Mouse (Mus musculus) liver, postnatal 0 days (tissue): Measurements from ENCODE around the gene Aire. TPM values are rescaled to one million over a fixed set of nuclear protein-coding genes. Genes with fewer than 3 reads are reported as not detected.

Source experiments
- ATAC-seq: fragments of 200-750 bp; cut with Nextera tagmentation; 2 replicates; pipeline ENCODE4 v1.8.0; 2017; ENCODE audit warnings: mild to moderate bottlenecking, moderate library complexity
- DNase-seq: peaks from one replicate; pipeline ENCODE4 v3.0.0-alpha.2; 2016
- H3K27ac ChIP-seq: fragments of 300-500 bp; sonication (generic); 2 replicates; pipeline ENCODE4 v1.5.1; 2014; ENCODE audit warnings: antibody characterized with exemption, moderate library complexity, mild to moderate bottlenecking, low read depth
- H3K27me3 ChIP-seq: fragments of 300-500 bp; sonication (generic); 2 replicates; pipeline ENCODE4 v1.6.1; 2014; ENCODE audit warnings: low read length, control low read depth, mixed read lengths; ENCODE audit not compliant: insufficient read depth
- H3K36me3 ChIP-seq: fragments of 300-500 bp; sonication (generic); replicated peaks from 2 replicates; pipeline ENCODE4 v1.6.1; 2014; ENCODE audit warnings: mild to moderate bottlenecking, control low read depth, low read length, moderate library complexity, mixed read lengths; ENCODE audit not compliant: insufficient read depth
- H3K4me1 ChIP-seq: fragments of 300-500 bp; sonication (generic); 2 replicates; pipeline ENCODE4 v1.6.1; 2014; ENCODE audit warnings: antibody characterized with exemption, mild to moderate bottlenecking, control low read depth; ENCODE audit not compliant: insufficient read depth
- H3K4me2 ChIP-seq: fragments of 300-500 bp; sonication (generic); 2 replicates; pipeline ENCODE4 v1.6.1; 2014; ENCODE audit warnings: low read depth, mild to moderate bottlenecking, low read length, moderate library complexity, mixed read lengths
- H3K4me3 ChIP-seq: fragments of 300-500 bp; sonication (generic); 2 replicates; pipeline ENCODE4 v1.5.1; 2014; ENCODE audit warnings: low read depth, low read length
- H3K9ac ChIP-seq: fragments of 300-500 bp; sonication (generic); replicated peaks from 2 replicates; pipeline ENCODE4 v1.6.1; 2014; ENCODE audit warnings: mild to moderate bottlenecking, moderate library complexity
- H3K9me3 ChIP-seq: fragments of 300-500 bp; sonication (generic); 2 replicates; pipeline ENCODE4 v1.6.1; 2016; ENCODE audit warnings: mild to moderate bottlenecking, control low read depth, low read length, mixed read lengths
- CTCF ChIP-seq: sonication (generic); IDR thresholded peaks from 2 replicates; pipeline ENCODE4 v1.5.1; 2016; ENCODE audit warnings: antibody characterized with exemption, low read depth
- EP300 ChIP-seq: IDR thresholded peaks from 2 replicates; pipeline ENCODE4 v1.6.1; 2016; ENCODE audit warnings: antibody characterized with exemption, low read depth, mild to moderate bottlenecking
- WGBS: fragments of 180-500 bp; shearing (Covaris S2); extraction: QIAGEN DNeasy Blood & Tissue Kit; methylation state at CpG from one replicate; pipeline ENCODE4 v1.1.7; 2014; ENCODE audit not compliant: insufficient replicate concordance; 5-methylcytosine and 5-hydroxymethylcytosine counted together
- polyA plus RNA-seq: library from polyadenylated mRNA; unstranded; fragments of >200 nt; fragmentation: Nextera tagmentation; extraction: Ambion mirVana; gene quantifications from 2 replicates; pipeline ENCODE4 v1.2.1, GENCODE M21; 2015

Aire gene
- polyA plus RNA-seq, 1 experiment from 2014 or later: not detected

DNA sequence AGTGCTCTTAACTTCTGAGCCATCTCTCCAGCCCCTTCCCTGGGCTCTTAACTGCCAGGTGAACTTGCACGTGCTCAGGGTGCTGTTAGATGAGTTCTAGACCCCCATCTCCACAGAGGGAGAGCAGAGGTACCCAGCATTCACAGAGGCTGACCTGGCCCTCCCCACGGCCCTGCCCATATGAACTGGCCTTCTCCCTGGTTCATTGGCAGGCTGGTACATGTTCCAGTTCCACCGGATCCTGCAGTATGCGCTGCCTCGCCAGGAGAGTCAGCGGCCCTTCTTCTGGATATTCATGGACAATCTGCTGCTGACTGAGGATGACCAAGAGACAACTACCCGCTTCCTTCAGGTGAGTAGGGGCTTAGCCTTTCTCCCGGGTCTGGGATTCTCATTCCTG, 13.6 kb upstream of the Aire start:
- no peaks in the 10 kb centered on the region for H3K4me1 ChIP-seq
- no peak overlapping the region for H3K4me3 ChIP-seq
- H3K9me3 ChIP-seq: no peaks in the 10 kb centered on the region
- DNase-seq: no peak
- no peak for ATAC-seq
- no peaks in the 10 kb centered on the region for H3K27me3 ChIP-seq
- 86% methylated on average over 8 of the region's 8 CpGs for WGBS
- H3K36me3 ChIP-seq: no peaks in the 10 kb centered on the region
- no peak overlapping the region for H3K4me2 ChIP-seq
- TF ChIP-seq EP300 (no peak), CTCF (no peak)
- H3K9ac ChIP-seq: no peak overlapping the region
- no peak overlapping the region for H3K27ac ChIP-seq

DNA sequence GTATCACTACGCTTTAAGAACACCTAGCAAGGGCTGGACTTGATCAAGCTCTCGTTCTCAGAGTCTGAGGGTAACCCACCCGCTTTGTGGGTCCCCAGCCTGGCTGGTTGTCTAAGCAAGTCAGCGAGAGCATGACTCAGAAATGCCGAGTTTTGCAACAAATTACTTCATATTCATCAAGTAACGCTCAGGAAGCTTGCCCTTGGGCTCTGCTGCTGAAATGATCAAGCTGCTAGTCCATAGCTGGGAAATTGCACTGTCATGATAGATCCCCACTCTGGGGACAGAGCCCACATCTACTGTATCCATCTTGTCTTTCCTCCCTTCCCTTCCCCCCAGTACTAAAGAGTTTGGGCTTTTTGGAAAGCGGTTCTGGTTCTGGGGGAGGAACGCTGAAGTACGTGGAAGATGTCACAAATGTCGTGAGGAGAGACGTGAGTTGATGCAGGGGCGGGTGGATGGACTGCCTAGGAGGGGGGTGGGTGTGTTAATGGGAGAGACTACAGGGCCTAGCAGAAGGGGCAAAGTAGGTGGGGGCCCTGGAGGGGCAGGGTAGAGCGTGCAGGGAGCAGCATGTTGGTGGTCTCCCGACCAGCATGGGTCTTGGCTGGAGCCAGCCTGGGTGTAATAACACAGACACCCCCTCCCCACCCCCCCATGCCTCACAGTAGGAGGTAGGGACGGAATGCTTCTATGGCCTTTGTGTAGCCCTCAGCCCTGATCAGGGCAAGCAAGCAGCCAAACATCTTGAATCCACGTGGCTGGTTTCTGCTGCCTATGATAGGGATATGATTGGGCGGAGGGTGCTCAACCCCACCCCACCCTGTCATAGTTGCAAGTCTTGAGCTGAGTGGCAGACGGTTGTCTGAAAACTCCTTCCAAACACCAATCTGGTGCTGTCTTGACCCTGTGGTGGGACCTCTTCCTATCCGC, 11.5 kb upstream of the Aire start:
- ATAC-seq: no peak
- no peak for DNase-seq

DNA sequence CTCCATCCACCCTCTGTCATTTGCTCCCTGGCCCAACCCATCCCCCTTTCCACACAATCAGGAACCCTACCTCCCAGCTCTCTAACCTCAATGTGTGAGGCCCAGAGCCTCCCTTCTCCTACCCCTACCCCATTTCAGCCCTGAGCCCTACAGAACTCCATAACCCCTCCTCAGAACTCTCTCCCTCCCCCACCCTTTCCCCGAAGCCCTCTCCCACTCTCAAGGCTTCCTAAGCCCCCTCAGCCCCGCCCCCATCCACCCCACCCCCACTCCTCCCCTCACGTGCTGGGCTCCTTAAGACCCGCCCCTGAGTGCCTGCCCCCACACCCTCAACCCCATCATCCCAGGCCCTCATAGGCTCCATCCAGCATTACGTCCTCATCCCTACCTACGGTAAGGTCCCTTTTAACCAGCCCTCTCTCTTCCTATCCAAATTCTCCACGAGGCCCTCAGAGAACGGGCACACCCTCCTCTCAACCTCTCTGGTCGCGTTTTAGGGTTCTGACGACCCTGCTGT, 6.2 kb upstream of the Aire start:
- H3K27ac ChIP-seq: no peak overlapping the region
- H3K36me3 ChIP-seq: no peaks in the 10 kb centered on the region
- 48% methylated on average over 10 of the region's 11 CpGs for WGBS
- H3K4me1 ChIP-seq: no peaks in the 10 kb centered on the region
- DNase-seq (no peak), ATAC-seq (no peak)
- H3K9me3 ChIP-seq: no peaks in the 10 kb centered on the region
- no peaks in the 10 kb centered on the region for H3K27me3 ChIP-seq
- H3K4me2 ChIP-seq: no peak overlapping the region
- no peak for TF ChIP-seq CTCF
- no peak for TF ChIP-seq EP300
- no peak overlapping the region for H3K9ac ChIP-seq
- H3K4me3 ChIP-seq: no peak overlapping the region

More for the DNA sequence above, 11.5 kb upstream of the Aire start:
- Histone ChIP-seq H3K4me1 (no peaks in the 10 kb centered on the region), H3K4me3 (no peak overlapping the region), H3K36me3 (no peaks in the 10 kb centered on the region), H3K27me3 (no peaks in the 10 kb centered on the region), H3K27ac (no peak overlapping the region), H3K4me2 (no peak overlapping the region), H3K9me3 (no peaks in the 10 kb centered on the region), H3K9ac (no peak overlapping the region)
- 54% methylated on average over 19 of the region's 19 CpGs for WGBS
- TF ChIP-seq EP300 (no peak), CTCF (no peak)

DNA sequence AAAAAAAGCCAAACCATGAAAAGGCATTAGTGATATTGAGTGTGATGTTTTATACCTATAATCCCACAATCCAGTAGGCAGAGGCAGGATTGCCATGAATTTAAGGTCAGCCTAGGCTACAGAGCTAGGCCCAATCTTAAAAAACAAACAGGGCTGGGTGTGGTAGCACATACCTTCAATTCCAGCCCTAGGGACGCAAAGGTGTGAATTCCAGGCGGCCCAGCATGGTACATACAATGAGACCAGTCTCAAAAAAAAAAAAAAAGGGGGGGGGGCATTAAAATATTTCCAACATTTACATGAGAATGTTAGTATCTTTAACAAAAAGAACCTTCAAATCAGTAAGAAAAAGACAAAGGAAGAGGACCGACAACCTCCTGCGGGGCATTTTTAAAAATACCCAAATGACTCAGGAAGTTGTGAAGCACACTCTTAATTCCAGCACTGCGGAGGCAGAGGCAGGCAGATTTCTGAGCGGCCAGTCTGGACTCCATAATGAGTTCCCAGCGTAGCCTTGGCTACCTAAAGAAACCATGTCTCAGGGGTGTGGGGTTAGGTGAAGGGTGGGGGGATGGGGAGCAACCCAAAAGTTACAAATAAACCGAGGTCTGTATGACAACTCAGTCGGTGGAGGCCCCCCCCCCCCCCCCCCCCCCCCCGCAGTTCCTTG, 4.8 kb upstream of the Aire start:
- H3K27me3 ChIP-seq: 0 out of 2 replicates have a peak, but pooled peaks cover 3% of the 10 kb centered on the region
- H3K27ac ChIP-seq: no peak overlapping the region
- H3K9me3 ChIP-seq: no peaks in the 10 kb centered on the region
- H3K9ac ChIP-seq: no peak overlapping the region
- H3K4me2 ChIP-seq: no peak overlapping the region
- no peak for TF ChIP-seq CTCF
- no peak for TF ChIP-seq EP300
- DNase-seq (no peak), ATAC-seq (no peak)
- H3K4me3 ChIP-seq: no peak overlapping the region
- peaks cover 6% of the 10 kb centered on the region for H3K4me1 ChIP-seq
- H3K36me3 ChIP-seq: no peaks in the 10 kb centered on the region
- WGBS: 70% methylated on average over 9 of the region's 10 CpGs

DNA sequence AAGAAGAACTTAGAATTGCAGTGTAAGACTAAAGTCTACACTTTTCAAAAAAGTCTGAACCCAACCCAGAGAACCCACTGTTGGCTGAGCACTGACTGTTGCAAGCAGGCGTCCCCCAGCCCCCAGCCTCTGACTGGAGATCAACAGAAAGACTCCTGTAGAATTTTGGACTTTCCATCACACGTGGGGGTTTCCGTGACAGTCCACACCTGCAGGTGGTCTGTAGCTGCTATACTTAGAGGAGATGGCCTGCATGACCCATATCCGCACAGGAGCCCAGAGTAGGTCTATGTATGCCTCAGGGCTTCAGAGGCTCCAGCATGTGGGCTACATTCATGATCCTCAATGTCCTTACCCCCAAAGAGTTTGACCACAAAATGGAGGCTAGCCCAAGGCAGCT, 3.0 kb upstream of the Aire start:
- Histone ChIP-seq H3K36me3 (no peaks in the 10 kb centered on the region), H3K27ac (no peak overlapping the region), H3K4me1 (peaks cover 7% of the 10 kb centered on the region), H3K9me3 (no peaks in the 10 kb centered on the region), H3K4me3 (no peak overlapping the region), H3K9ac (no peak overlapping the region), H3K27me3 (0 out of 2 replicates have a peak, but pooled peaks cover 8% of the 10 kb centered on the region), H3K4me2 (no peak overlapping the region)
- ATAC-seq (no peak), DNase-seq (no peak)
- WGBS: 76% methylated on average over 4 of the region's 4 CpGs
- TF ChIP-seq CTCF: no peak
- no peak for TF ChIP-seq EP300

GRCm38 (mm10) chr10:78044531-78044930, 1.1 kb upstream of the Aire start:
- H3K4me3 ChIP-seq: no peak overlapping the region
- no peak overlapping the region for H3K9ac ChIP-seq
- DNase-seq (no peak), ATAC-seq (no peak)
- 48% methylated on average over 1 of the region's 1 CpGs for WGBS
- H3K27ac ChIP-seq: no peak overlapping the region
- no peaks in the 10 kb centered on the region for H3K36me3 ChIP-seq
- no peak overlapping the region for H3K4me2 ChIP-seq
- H3K4me1 ChIP-seq: peaks cover 7% of the 10 kb centered on the region
- 0 out of 2 replicates have a peak, but pooled peaks cover 8% of the 10 kb centered on the region for H3K27me3 ChIP-seq
- no peak for TF ChIP-seq CTCF
- TF ChIP-seq EP300: no peak
- no peaks in the 10 kb centered on the region for H3K9me3 ChIP-seq
